Mouse (Mus musculus) forebrain, embryonic 10.5 days (tissue): ENCODE measurements around the gene Slc9a9. TPM values are rescaled to one million over a fixed set of nuclear protein-coding genes. Genes with fewer than 3 reads are reported as not detected.

Experiments used
- DNase-seq: peaks from one replicate; pipeline ENCODE4 v3.0.0-alpha.2; 2017; ENCODE audit warnings: low spot score; ENCODE audit errors: extremely low spot score
- H3K27ac ChIP-seq: fragments of 300-500 bp; sonication (generic); 2 replicates; pipeline ENCODE4 v1.5.1; 2016; ENCODE audit warnings: mild to moderate bottlenecking
- H3K27me3 ChIP-seq: fragments of 300-500 bp; sonication (generic); 2 replicates; pipeline ENCODE4 v1.6.1; 2016; ENCODE audit warnings: mild to moderate bottlenecking; ENCODE audit not compliant: poor library complexity, severe bottlenecking
- H3K36me3 ChIP-seq: fragments of 300-500 bp; sonication (generic); replicated peaks from 2 replicates; pipeline ENCODE4 v1.6.1; 2016; ENCODE audit warnings: mild to moderate bottlenecking, moderate library complexity
- H3K4me1 ChIP-seq: fragments of 300-500 bp; sonication (generic); 2 replicates; pipeline ENCODE4 v1.6.1; 2016
- H3K4me3 ChIP-seq: fragments of 300-500 bp; sonication (generic); 2 replicates; pipeline ENCODE4 v1.5.1; 2016; ENCODE audit warnings: mild to moderate bottlenecking, moderate library complexity
- H3K9me3 ChIP-seq: fragments of 300-500 bp; sonication (generic); 2 replicates; pipeline ENCODE4 v1.6.1; 2016; ENCODE audit warnings: mild to moderate bottlenecking, moderate library complexity
- WGBS: fragments of 180-500 bp; shearing (Covaris S2); methylation state at CpG from one replicate; pipeline ENCODE4 v1.1.7; 2016; 5-methylcytosine and 5-hydroxymethylcytosine counted together
- polyA plus RNA-seq: library from polyadenylated mRNA; unstranded; fragments of >200 nt; fragmentation: Nextera tagmentation; extraction: Ambion mirVana; gene quantifications from 2 replicates; pipeline ENCODE4 v1.2.1, GENCODE M21; 2016

Slc9a9 gene
- polyA plus RNA-seq, 1 experiment from 2014 or later: 1.2 TPM

GRCm38 (mm10) chr9:94748503-94748902 is 78.8 kb downstream of the Slc9a9 start:
- no peaks in the 10 kb centered on the region for H3K36me3 ChIP-seq
- WGBS: 76% methylated on average over 2 of the region's 2 CpGs
- H3K27ac ChIP-seq: no peak overlapping the region
- no peak for DNase-seq
- H3K27me3 ChIP-seq: peaks cover 14% of the 10 kb centered on the region
- H3K4me3 ChIP-seq: no peak overlapping the region
- H3K4me1 ChIP-seq: peaks cover 33% of the 10 kb centered on the region
- no peaks in the 10 kb centered on the region for H3K9me3 ChIP-seq

GRCm38 (mm10) chr9:94750187-94750586 is 80.5 kb downstream of the Slc9a9 start:
- Histone ChIP-seq H3K4me3 (no peak overlapping the region), H3K9me3 (no peaks in the 10 kb centered on the region), H3K4me1 (peaks cover 33% of the 10 kb centered on the region), H3K27ac (peak overlapping the region; percentile 58), H3K36me3 (no peaks in the 10 kb centered on the region), H3K27me3 (peaks cover 17% of the 10 kb centered on the region)
- no peak for DNase-seq
- 75% methylated on average over 8 of the region's 8 CpGs for WGBS

GRCm38 (mm10) chr9:94750935-94751637 is 81.4 kb downstream of the Slc9a9 start:
- no peak for DNase-seq
- 60% methylated on average over 19 of the region's 19 CpGs for WGBS
- H3K36me3 ChIP-seq: no peaks in the 10 kb centered on the region
- H3K4me3 ChIP-seq: no peak overlapping the region
- H3K4me1 ChIP-seq: peaks cover 33% of the 10 kb centered on the region
- no peaks in the 10 kb centered on the region for H3K9me3 ChIP-seq
- H3K27me3 ChIP-seq: peaks cover 17% of the 10 kb centered on the region
- H3K27ac ChIP-seq: peak overlapping the region; percentile 71

- H3K4me3 ChIP-seq: no peak overlapping the region
- 61% methylated on average over 10 of the region's 10 CpGs for WGBS
- H3K27ac ChIP-seq: peak overlapping the region; percentile 71
- no peaks in the 10 kb centered on the region for H3K9me3 ChIP-seq
- H3K36me3 ChIP-seq: no peaks in the 10 kb centered on the region
- peaks cover 33% of the 10 kb centered on the region for H3K4me1 ChIP-seq
- DNase-seq: no peak
- peaks cover 21% of the 10 kb centered on the region for H3K27me3 ChIP-seq
These were observed 81.9 kb downstream of the Slc9a9 start for GRCm38 (mm10) chr9:94751638-94752021.

- 97% methylated on average over 3 of the region's 3 CpGs for whole genome bisulfite sequencing
- DNase-seq: no peak
- H3K36me3 ChIP-seq: no peaks in the 10 kb centered on the region
These were observed 82.4 kb downstream of the Slc9a9 start for GRCm38 (mm10) chr9:94752121-94752520.

GRCm38 (mm10) chr9:94759904-94760303 is 90.2 kb downstream of the Slc9a9 start:
- Histone ChIP-seq H3K36me3 (no peaks in the 10 kb centered on the region), H3K9me3 (no peaks in the 10 kb centered on the region), H3K4me1 (peaks cover 30% of the 10 kb centered on the region), H3K27ac (no peak overlapping the region), H3K4me3 (no peak overlapping the region), H3K27me3 (peaks cover 49% of the 10 kb centered on the region)
- WGBS: 20% methylated on average over 5 of the region's 5 CpGs
- peak; percentile 42 for DNase-seq

More at GRCm38 (mm10) chr9:94752121-94752520, 82.4 kb downstream of the Slc9a9 start:
- Histone ChIP-seq H3K27me3 (peaks cover 26% of the 10 kb centered on the region), H3K4me3 (no peak overlapping the region), H3K27ac (no peak overlapping the region), H3K4me1 (peaks cover 33% of the 10 kb centered on the region), H3K9me3 (no peaks in the 10 kb centered on the region)

GRCm38 (mm10) chr9:94768114-94768513 is 98.4 kb downstream of the Slc9a9 start:
- WGBS: 30% methylated on average over 6 of the region's 6 CpGs
- H3K9me3 ChIP-seq: no peaks in the 10 kb centered on the region
- peaks cover 1% of the 10 kb centered on the region for H3K27me3 ChIP-seq
- H3K4me3 ChIP-seq: no peak overlapping the region
- H3K4me1 ChIP-seq: peaks cover 21% of the 10 kb centered on the region
- peak overlapping the region; percentile 76 for H3K27ac ChIP-seq
- peak; percentile 57 for DNase-seq
- H3K36me3 ChIP-seq: no peaks in the 10 kb centered on the region

- no peak overlapping the region for H3K4me3 ChIP-seq
- WGBS: 42% methylated on average over 4 of the region's 4 CpGs
- H3K4me1 ChIP-seq: peaks cover 21% of the 10 kb centered on the region
- H3K9me3 ChIP-seq: no peaks in the 10 kb centered on the region
- H3K36me3 ChIP-seq: no peaks in the 10 kb centered on the region
- no peaks in the 10 kb centered on the region for H3K27me3 ChIP-seq
- peak overlapping the region; percentile 76 for H3K27ac ChIP-seq
- DNase-seq: peak; percentile 33
These were observed 98.8 kb downstream of the Slc9a9 start for GRCm38 (mm10) chr9:94768524-94768923.

- peaks cover 12% of the 10 kb centered on the region; the same call in 1 of the 2 replicates for H3K4me1 ChIP-seq
- no peaks in the 10 kb centered on the region for H3K9me3 ChIP-seq
- DNase-seq: no peak
- no peak overlapping the region for H3K4me3 ChIP-seq
- WGBS: 91% methylated on average over 4 of the region's 4 CpGs
- no peaks in the 10 kb centered on the region for H3K36me3 ChIP-seq
- no peaks in the 10 kb centered on the region for H3K27me3 ChIP-seq
- H3K27ac ChIP-seq: no peak overlapping the region
These were observed 103.6 kb downstream of the Slc9a9 start for GRCm38 (mm10) chr9:94773357-94773756.

GRCm38 (mm10) chr9:94788261-94788660 is 118.6 kb downstream of the Slc9a9 start:
- Histone ChIP-seq H3K36me3 (no peaks in the 10 kb centered on the region), H3K9me3 (no peaks in the 10 kb centered on the region; the same call in 1 of the 2 replicates), H3K4me3 (no peak overlapping the region), H3K27ac (no peak overlapping the region), H3K27me3 (no peaks in the 10 kb centered on the region), H3K4me1 (no peaks in the 10 kb centered on the region)
- no peak for DNase-seq
- 87% methylated on average over 3 of the region's 3 CpGs for WGBS

- 93% methylated on average over 2 of the region's 2 CpGs for WGBS
- H3K9me3 ChIP-seq: no peaks in the 10 kb centered on the region; the same call in 1 of the 2 replicates
- H3K4me3 ChIP-seq: no peak overlapping the region
- H3K27me3 ChIP-seq: no peaks in the 10 kb centered on the region
- H3K27ac ChIP-seq: no peak overlapping the region
- DNase-seq: no peak
- H3K4me1 ChIP-seq: no peaks in the 10 kb centered on the region
- no peaks in the 10 kb centered on the region for H3K36me3 ChIP-seq
These were observed 121.3 kb downstream of the Slc9a9 start for GRCm38 (mm10) chr9:94790966-94791365.

- Histone ChIP-seq H3K36me3 (no peaks in the 10 kb centered on the region), H3K27me3 (peaks cover 10% of the 10 kb centered on the region; the same call in 1 of the 2 replicates), H3K27ac (no peak overlapping the region), H3K9me3 (no peaks in the 10 kb centered on the region), H3K4me1 (peaks cover 8% of the 10 kb centered on the region), H3K4me3 (no peak overlapping the region)
- no peak for DNase-seq
These were observed 133.4 kb downstream of the Slc9a9 start for GRCm38 (mm10) chr9:94803073-94803472.

GRCm38 (mm10) chr9:94805506-94805905 is 135.8 kb downstream of the Slc9a9 start:
- Histone ChIP-seq H3K27ac (no peak overlapping the region), H3K4me1 (peaks cover 8% of the 10 kb centered on the region), H3K9me3 (no peaks in the 10 kb centered on the region), H3K4me3 (no peak overlapping the region), H3K36me3 (no peaks in the 10 kb centered on the region), H3K27me3 (peaks cover 10% of the 10 kb centered on the region; the same call in 1 of the 2 replicates)
- 68% methylated on average over 8 of the region's 8 CpGs for WGBS
- DNase-seq: no peak
